Mouse (Mus musculus) CD4-positive helper T cell, adult 2 months (primary cell): ENCODE results near the gene Ccdc130.

Experiments used
- DNase-seq: peaks from one replicate; pipeline ENCODE4 v3.0.0-alpha.2; 2012; ENCODE audit warnings: low read depth, missing footprints, low spot score

Gene Ccdc130

DNA sequence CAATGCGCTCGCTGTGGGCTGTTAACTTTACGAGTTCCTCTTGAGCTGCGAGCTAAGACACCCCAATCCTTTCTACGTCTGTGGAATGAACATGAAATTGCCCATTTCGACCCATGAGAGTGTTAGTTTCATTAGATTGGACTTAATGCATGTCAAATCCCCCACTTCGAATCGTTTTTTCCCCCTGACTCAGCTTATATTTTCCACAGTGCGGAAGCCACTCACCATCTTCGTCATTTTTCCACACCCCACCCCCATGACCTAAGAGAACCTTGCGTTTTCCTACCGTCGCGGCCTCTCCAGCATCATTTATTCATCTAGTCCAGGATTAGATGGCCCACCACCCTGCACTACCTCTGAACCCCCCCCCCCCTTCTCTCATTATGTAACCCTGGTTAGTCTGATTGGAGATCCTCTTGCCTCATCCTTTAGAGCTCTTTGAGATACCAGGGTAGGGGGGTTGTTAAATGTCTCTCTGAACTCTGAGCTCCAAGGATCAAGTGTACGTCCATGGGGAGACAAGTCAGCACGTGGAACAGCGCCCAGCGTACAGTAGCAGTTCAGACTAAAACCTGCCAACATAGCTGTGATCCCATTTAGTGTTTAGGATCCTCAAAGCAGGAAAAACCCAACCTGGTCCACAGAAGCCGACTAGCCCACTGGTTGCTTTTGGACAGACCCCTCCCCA lies 32.5 kb downstream of the Ccdc130 start:
- DNase-seq, result peak; percentile 78

DNA sequence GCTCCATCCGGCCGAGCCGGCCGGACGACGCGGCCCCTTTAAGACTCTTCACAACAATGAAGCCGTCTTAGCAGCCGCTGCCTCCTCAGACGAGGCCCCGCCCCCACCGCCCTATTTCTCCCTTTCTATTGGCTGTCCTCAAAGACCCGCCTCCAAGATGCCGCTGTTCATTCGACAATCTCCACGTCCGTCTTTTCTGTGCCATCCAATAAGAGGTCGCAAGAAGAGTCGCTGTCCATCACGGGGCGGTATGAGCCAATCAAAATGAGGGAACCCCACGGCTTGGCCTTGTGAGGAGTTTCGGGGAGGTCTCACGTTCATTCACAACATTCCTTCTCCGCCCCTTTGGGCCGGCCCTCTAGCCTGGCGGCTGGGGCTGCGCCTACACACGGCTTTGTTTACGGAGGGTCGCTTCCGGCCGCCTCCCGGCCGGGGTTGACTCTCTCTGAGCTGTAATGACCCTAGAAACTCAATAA lies 33.1 kb downstream of the Ccdc130 start, which contains the start of gene Zswim4:
Gene Zswim4, minus strand, starts transcription at position 58 of the 476 bp plus-strand sequence.
- peak; percentile 99 for DNase-seq

DNA sequence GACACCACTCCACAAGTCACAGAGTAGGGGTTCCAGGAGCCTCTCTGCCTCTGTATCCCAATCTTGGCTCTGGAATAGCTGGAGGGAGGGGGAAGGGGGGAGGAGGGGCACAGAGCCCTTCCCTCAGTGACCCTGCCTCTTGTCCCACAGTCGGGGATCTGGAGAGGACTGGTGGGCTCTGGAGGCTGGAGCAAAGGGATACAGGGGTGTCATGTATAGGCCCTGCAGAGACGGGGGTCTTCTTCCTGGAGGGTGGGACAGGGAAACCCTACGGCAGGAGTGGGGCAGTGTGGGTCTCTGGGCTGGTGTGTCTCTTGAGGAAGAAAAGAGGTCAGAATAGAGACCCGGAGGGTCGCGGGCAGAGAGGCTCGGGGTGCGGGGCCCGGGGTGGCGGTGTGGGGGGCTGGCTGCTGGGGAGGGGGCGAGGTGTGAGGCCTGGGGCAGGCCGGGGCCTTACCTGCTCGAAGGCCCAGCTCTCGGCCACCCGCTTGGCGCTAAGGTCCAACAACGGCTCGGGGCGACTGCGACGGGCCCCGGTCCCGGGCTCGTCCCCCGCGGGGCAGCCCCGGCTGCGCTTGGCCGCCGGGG lies 33.7 kb downstream of the Ccdc130 start:
- DNase-seq, result no peak

DNA sequence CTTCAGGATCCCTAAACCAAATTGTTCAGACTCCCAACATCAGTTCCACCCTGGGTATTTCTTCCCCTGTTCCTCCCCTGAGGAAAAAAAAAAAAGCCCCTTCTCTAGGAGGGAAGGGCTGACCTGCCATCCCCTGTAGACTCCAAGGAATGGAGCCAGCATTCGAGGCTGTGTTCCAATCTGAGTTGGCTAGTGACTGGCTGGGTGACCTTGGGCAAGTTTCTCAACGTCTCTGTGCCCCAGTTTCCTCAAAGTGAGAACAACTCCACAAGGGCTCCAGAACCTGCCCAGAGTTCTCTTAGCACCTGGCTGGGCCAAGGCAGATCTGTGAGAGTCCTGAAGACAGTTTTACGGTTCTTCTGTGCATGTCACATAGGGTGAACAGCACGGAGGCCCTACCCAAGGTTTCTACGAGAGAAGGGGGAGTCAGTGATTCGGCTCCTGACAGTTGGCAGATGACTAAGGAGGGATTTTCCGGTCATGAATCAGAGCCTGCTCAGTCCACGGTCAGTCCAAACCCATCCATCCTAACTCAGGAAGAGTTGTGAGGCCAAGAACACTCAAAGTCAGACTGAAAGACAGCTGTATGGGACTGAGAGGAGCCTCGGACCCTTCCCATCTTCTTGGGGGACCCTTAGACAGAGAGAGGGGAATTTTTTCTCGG lies 34.3 kb downstream of the Ccdc130 start:
- peak; percentile 35 for DNase-seq

DNA sequence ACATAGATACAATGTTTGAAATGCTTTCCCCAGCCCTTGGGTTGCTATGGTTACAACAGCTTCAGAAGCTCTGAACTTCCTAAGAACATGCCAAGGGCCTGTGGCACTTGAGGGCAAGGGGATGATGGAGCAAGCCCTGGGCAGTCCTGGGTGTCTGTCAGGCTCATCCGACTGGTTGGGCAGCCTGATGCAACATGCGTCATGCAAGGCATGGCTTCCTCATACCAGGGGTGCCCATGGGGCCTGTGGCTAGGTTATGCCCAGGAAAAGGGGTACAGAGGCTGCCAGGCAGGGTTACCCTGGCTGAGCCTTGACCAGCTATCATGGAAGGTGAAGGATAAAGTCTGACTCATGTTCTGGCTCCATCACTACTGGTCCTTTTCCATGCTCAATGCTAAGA lies 37.1 kb downstream of the Ccdc130 start:
- no peak for DNase-seq

DNA sequence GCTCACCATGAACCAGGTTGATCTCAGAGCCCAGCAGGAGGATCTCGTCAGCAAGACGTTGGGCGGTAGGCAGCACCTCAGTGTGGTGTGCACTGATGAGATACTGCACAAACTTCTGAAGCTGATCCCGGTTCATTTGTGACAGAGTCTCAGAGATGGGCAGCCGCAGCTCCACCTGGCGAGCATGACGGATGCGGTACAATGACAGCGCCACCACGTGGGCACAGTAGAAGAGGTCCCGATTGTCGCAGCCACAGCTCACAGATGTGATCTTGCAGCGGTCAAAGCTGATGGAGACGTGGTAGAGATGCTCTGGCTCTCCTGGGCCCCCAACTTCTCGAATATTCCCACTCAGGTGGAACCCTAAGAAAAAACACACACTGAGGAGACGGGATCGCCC lies 39.4 kb downstream of the Ccdc130 start:
- no peak for DNase-seq

DNA sequence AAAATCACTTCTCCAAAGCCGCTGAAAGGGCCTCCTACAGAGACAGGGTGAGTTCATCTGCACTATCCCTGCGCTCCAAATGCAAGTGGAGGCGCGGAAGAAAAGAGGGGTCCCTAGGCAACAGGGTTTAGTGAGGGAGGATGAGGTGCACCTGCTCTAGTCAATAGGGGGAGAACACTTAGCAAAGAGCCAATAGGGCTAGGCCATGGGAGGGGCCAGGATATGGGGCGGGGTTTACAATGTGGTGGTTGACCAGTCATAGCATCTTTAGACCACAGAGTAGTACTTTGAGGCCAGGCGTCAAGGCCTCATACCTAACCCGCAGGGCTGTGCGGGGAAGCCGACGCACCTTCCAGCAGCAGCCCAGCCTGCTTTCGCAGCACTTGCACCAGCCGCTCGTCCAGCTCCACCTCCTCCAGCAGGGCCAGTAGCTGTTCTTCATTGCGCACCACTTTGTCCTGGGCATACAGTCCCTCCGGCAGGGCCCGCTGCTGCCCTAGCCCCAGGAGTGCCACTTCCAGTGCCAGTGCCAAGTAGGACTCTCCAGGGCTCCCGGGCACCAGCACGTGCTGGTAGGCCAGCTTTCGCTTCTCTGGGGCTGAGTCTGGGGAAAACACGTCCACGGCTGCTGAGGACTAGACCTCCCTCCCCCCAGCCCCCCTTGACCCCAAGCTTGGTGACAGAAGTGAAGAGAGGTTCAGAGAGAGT lies 46.7 kb downstream of the Ccdc130 start:
- no peak for DNase-seq

DNA sequence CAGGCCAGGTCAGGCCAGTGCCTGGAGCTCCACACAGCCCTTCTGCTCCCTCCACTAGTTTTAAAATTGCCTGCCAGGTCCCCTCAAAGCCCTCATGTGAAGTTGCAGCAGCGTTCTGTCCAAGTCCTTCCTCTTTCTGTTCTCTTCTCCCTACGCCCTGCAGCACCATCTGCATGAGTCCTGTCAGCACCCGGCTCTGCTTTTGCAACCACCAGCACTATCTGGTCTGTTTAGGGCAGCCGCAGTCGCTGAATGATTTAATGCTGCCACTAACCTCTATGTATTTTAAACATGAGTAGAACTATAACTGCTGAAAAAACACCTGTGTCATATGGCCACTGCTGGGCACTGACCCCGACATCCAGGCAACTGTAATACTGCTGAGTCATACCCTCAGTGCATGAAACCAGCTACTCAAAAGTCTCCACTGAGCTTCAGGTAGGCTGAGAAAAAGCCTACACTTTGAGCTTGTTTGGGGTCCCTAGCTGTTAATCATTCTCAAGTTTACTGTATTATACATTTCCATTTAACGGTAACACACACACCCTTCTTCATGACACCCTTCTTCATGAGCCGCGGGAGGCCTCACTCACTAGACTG lies 47.5 kb downstream of the Ccdc130 start:
- DNase-seq, result no peak

DNA sequence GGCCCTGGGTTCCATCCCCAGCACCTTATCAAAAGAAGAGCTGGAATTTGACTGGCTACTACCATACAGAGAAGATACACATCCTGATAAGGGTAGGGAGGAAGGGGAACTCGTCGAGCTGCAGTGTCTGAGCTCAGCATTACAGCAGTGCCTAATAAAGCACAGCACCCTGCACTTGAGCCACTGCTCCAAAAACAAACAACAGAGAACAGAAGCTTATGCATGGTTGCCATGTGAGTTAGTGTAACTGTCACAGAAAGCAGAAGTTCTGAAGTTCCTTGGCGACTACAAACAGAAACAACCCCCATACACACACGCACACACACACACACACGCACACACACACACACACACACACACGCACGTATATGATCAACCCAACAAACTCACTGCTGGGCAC lies 50.1 kb downstream of the Ccdc130 start:
- no peak for DNase-seq

DNA sequence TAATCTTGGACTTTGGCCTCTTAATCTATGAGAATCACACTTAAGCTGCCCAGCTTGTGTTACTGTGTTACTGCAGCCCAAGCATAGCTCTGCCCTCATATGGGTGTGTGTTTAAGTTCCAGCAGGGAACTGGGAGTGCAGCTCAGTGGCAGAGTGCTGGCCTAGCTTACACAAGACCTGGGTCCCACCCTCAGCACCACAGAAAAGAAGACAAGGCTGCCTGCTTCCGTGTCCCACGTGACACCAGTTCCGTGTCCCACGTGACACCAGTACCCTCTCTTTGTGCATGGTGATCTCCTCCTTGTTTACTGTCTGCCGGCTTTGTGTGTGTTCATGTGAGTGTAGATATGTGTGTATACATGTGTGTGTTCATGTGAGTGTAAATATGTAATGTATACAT lies 52.0 kb downstream of the Ccdc130 start:
- DNase-seq, result no peak

DNA sequence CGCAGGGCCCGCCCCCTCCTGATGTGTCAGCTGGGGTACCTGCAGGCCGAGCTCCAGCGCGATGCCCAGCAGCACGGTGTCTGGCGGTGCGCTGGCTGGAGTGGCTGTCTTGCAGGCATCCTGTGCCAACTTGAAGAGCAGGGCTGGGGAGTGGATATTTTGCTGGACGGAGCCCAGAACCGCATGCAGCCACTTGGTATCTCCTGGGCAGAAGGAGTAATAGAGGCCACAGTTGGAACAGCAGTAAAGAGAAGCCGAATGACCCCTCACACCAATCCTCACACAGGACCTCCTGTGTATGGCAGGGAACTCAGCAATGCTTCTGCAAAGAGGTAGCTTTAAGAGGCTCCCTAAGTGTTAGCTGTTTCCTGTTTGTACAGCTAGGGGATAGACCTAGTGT lies 53.0 kb downstream of the Ccdc130 start:
- DNase-seq, result no peak

DNA sequence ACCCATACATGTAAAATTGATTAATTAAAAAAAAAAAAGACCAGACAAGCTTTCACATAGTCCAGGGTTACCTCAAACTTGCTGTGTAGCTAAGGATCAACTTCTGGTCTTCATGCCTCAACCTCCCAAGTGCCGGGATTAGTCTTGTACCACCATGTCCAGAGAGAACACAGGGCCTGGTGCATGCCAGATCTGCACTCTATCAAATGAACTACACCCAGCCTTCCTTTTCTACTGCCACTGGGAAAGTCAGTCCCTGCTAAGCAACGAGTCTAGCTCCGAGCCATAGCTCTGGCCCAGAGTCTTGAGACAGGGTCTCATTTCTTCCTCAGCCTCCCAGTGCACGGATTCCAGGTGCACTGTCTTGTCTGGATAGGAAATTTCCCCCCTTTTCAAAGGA lies 56.9 kb downstream of the Ccdc130 start:
- DNase-seq, result no peak

DNA sequence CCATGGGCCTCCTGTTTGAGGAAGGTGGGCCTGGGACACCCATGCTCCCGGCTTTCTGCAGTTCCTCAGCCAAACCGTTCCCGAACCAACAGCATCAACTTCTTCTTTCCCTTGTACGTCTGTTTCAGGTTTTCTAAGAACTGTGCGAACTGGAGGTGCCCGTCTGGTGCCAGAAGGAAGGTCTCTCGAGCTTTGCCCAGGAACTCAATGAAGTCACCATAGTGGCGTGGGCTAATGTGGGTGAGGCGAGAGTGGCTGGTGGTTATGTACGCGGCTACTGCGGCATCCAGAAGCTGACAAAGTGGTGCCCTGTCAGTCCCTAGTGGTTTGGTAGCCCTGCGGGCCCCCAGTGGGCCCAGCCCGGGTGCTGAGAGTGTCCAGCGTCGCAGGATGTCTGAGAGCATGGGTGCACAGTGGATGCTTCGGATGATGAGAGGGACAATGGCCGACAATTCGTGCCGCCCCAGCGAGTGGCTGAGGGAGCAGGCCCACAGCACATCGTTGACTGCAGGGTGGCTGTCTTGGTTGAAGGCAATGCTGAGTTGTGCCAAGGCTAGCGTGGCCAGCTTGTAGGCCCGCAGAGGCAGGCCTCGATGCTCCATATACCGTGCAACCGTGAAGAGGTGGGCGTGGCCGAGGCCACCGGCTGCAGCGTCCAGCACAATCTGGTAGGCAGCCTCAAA lies 58.2 kb downstream of the Ccdc130 start:
- no peak for DNase-seq

DNA sequence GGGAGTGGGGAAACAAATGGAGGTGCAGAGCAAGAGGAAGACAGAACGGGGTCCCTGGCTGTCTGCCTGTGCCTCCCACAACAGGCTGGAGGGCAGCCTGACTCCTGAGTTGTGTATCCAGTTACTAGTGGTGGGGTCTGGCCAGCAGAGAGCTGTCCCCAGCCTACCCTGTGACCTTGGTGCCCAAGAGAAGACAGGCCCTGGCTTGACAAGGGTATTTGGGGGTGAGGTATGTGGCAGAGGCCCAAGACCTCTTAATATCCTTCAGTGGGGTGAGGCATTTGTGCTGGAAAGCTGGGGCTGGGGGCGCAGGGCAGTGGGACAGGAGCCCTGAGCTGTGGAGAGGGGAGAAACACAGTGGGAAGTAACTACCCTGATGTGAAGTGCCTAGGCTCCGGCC lies 59.0 kb downstream of the Ccdc130 start:
- no peak for DNase-seq

DNA sequence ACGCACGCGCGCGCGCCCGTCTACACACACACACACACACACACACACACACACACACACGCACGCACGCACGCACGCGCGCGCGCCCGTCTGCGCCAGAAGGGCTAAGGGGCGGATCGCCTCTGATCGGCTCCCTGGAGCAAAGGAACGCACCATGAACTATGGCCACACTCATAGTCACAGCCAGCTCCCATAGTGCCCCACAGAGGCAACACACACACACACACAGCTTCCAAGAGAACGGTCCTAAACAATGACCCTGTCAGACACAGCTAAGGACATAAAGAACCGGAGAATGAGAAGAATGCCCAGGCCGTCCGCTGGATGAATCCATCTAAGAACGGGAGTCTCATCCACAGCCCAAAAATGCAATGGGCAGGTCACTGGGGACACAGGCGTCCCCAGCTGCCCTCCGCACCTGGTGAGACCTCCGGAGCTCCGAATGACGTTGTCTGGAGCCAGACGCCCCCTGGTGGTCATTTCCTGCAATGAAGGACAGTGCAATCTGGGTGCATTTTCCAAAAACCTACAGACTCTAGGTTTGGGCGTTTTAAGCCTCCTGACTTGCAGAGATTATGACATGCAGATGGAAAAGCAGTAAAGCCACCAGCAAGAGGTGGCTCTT lies 59.9 kb downstream of the Ccdc130 start:
- DNase-seq, result peak; percentile 80

DNA sequence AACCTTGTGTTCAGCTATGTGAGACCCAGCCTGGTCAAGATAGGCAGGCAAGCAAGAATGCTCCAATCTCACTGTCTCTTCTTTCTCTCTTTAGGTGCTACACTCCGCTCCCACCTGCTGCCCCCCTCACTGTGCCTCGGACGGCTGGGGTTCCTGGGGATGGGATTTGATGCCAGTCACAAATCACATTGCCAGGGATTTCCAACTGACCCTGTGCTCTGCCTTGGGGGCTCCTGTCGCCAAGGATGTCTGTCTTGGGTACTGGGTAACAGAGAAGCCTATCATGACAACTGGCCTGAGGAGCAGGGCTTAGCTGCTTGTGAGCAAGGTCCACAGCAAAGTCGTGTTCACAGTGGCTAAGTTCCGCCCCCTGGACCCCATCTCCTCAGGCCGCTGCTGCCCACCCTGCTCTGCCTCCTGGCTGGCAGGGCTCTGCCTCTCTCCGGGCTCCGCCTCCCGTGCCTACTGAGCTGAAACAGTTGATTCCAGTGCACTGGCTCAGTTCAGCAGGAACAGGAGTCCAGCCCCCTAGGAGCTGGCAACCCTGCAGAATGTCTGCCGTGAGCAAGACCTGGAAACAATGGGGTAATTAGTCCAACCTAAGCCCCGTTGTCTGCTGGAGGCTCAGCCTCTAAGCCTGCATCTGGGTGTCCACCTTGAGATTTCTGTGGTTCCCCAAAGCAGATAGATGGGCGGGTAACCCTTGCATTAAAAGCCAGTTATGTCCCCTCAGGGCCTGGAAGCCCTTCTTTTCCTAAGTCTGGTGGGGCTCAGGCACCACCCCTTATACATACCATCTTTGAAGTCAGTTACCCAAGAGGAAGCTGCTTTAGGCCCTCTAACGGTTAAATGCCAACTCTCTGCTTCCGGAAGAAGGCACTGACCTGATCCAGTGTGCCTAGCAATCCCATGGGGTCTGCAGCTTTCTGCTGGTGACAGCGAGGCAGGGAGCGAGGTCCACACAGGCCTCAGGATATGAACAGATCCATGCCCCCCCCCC lies 61.5 kb downstream of the Ccdc130 start:
- no peak for DNase-seq

DNA sequence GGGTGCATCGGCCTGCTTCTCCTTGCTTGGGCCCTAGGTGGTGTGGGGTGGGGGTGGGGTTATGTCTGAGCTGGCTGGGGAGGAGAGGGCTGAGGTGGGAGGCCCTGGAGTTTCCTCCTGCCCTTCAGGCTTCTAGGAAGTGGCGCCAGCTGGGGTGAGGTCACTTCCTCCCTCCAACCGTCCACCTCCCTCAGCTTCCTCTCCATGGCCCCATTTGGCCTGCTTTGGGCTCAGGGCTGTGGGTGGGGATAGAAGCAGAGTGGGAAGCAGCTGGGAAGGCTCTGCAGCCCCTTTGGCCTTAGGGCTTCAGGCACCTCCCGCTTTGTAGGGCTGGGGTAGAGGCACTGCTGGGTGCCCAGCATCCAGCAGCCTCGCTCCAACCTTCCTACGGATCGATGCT lies 62.4 kb downstream of the Ccdc130 start:
- DNase-seq, result peak; percentile 44
